Mouse (Mus musculus): ENCODE data around the gene Defb48. TPM values are rescaled to one million over a fixed set of nuclear protein-coding genes. Genes with fewer than 3 reads are reported as not detected.

Defb48 gene
- not detected for total RNA-seq (2022)

- DNase-seq (ENCODE audit: low spot score in 2 of 2): no peak
Measured at GRCm38 (mm10) chr14:62984410-62984809, at the start of gene Defb48. Defb48 (minus strand) TSS chr14:62984510.

- no peak for DNase-seq (ENCODE audit: low spot score in 2 of 2)
Measured at GRCm38 (mm10) chr14:63020524-63021156, 36.3 kb upstream of the Defb48 start.

GRCm38 (mm10) chr14:63014667-63015066 is 30.4 kb upstream of the Defb48 start:
- DNase-seq (ENCODE audit: low spot score in 2 of 2): no peak

DNA sequence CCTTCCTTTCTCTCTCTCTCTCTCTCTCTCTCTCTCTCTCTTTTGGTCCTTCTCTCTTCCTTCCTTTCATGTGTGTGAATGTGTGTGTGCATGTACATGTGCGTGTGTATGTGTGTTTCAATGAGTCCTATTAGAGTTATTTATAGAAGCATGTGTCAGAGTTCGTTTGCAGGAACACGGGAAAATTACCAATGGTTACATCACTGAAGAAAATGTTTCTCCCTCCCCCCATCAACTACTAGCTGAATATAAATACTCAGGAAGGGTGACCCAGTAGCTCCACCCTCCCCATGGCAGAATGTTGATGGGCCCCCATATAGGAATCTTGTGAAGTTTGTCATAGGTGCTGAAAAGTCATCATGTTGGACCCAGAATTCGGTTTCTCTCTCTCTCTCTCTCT is 28.8 kb upstream of the Defb48 start:
- DNase-seq (ENCODE audit: low spot score in 2 of 2): no peak

GRCm38 (mm10) chr14:63011471-63011870 is 27.2 kb upstream of the Defb48 start, which contains the start of gene Defb43:
Defb43 (plus strand) TSS chr14:63011771.
- no peak for DNase-seq (ENCODE audit: low spot score in 2 of 2)

GRCm38 (mm10) chr14:63002588-63002987 is 18.3 kb upstream of the Defb48 start:
- DNase-seq (ENCODE audit: low spot score in 2 of 2): no peak

- no peak for DNase-seq (ENCODE audit: low spot score in 2 of 2)
Measured at GRCm38 (mm10) chr14:62998977-62999376, 14.7 kb upstream of the Defb48 start.

DNA sequence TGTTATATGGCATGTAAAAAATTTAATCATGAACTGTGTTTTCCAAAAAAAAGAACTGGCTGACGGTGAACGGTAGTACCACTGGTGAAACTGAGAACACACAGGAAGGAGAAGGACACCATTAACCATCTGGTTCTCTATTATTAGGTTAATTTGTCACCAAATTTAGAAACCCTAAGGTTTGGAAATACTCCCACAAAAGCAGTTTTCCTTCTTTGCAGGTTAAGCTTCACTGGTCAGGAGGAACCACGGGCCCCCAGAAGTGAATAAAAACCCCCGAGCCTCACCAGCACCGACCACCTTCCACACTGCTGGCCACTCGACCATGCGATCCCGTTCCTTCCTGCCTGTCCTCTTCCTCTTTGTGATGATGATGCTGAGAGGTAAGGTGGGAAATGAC is 13.5 kb upstream of the Defb48 start, which contains the start of gene Defb47:
Gene Defb47, plus strand, starts transcription at position 301 of the 400 bp plus-strand sequence.
- no peak for DNase-seq (ENCODE audit: low spot score in 2 of 2)

DNA sequence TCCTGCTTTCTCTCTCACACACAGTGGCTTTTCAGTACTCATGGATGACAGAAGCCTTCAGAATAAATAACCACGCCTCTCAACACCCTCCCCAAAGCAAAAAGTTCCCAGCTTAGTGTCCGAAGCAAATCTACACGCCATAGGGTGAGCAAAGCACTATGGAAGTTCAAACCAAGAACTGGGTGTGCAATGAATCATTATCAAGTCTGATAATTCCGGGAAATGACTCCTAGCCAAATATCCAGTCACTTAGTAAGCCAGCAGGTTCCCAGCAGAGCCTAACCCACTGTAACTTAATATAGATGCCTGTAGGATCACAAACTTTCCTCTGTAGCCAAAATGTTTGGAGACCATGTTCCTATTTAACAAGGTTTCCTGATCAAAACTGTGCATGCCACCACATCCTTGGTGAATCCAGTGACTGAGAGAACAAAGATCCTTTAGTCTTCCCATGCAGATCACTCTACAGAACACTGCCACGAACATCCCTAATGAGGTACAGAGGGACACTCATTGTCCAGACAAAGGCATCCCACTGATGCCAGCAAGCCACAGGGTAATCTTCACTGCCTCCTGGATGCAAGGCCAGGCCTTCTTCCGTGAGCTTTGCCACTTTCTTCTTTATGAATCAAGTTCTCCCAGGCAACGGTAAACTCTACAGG is 7.7 kb upstream of the Defb48 start:
- DNase-seq (ENCODE audit: low spot score in 2 of 2): no peak

- no peak for DNase-seq (ENCODE audit: low spot score in 2 of 2)
Measured at GRCm38 (mm10) chr14:62991271-62991670, 7.0 kb upstream of the Defb48 start.

DNA sequence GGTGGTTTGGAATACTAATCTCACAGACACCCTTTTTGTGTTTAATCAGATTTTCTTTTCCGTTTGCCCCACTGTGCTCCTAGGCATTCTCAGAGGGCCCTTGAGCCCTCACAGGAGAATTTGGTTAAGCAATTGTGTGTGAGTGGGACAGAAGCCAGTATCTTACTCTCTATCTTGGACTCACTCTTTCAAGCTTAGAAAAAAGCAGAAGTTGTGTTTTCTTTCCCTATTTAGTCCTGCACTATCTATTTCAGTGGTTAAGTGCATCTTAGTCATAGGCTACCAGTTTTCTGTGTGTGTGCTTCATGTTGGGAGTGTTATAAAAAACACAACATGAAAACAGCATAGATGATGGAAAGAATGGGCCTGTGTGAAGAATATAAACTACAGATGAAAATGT is 4.5 kb downstream of the Defb48 start:
- DNase-seq (ENCODE audit: low spot score in 2 of 2): no peak

DNA sequence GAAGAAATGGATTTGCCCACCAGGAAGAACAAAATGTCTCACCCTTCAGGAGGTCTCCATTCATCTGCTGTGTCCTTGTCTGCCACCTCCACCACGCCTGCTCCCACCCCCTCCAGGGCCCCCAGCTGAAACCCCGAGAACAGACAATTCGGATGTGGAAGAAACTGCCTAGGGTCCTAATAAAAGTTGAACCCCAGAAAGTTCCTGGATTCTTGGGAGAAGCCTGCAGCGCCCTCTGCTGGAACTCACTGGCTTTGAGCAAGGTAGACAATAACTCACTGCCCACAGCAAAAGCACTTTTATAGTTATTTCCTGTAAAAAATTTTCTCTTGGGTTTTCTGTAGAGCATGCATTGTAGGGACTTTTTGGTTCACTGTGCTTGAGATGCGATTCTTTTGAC is 9.3 kb downstream of the Defb48 start:
- peak; percentile 36 to 37 for DNase-seq (ENCODE audit: low spot score in 2 of 2)

DNA sequence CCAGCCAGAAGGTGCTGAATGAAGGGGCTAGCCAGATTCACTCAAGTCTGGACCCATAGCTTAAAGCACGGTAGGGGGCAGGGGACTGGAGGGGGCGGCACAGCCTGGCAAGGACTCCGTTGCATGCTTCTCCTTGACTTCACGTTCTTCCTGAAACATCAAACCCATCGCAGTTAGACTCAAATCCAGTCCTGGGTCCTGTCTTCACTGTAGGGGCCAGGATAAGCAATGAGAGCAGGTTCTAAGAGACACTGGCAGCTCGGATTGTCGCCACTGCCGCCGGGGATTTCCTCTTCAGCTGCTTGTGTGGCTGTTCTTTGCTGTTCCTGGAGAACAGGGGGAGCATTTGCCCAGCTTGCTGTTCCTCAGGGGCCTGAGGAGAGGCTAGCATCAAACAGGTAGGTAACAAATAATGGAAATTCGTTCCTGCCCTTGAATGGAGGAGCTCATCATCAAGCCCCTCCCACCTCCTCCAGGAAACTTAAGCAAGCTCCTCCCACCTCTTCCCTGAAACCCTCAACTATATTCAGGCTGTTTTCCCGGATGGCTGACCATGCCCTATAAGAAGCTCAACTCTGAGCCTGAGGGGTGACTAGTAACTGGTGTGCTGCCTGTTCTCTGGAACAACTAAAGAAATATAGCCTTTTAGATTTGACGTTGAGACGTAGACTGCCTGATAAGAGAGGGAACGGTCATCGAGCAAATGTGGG is 18.3 kb downstream of the Defb48 start:
- no peak for DNase-seq (ENCODE audit: low spot score in 2 of 2)

- no peak for DNase-seq (ENCODE audit: low spot score in 2 of 2)
Measured at GRCm38 (mm10) chr14:62965342-62965741, 19.0 kb downstream of the Defb48 start.

DNA sequence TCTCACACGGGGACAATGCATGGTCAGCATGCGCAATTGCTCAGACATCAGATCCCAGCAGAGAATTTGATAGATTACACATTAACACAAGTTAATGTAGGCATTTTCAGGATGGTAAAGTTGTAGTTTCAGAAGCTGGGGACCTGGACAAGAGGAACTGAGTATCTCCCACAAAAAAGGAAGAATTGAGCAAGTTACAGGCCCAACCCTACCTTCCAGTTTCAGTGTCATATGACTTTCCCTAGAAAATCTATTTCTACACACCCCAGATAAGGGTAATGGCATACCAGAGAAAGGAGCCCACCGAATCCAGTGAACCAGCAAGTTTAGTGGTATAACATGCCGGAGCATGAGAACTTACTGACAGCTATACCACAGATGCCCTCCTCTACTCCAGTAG is 20.7 kb downstream of the Defb48 start:
- no peak for DNase-seq (ENCODE audit: low spot score in 2 of 2)

DNA sequence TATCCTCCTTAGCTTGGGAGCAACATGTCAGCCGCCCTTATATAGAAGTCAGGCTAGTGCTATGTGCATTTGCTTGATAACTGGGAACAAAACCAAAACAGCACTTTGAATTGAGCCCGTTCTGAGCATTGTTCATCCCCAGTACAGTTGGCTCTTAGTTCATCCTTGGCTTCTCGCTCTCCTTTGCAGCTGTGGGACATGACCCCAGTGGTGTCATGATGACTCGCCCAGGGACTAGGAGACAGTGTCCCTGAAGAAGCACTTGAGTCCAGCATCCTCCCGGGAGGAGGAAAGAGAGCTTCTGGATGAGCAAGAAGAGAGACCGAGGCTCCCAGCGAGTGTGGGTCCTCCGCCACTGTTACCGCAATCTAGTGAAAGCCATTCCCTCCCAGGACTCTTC is 28.2 kb downstream of the Defb48 start:
- no peak for DNase-seq (ENCODE audit: low spot score in 2 of 2)

DNA sequence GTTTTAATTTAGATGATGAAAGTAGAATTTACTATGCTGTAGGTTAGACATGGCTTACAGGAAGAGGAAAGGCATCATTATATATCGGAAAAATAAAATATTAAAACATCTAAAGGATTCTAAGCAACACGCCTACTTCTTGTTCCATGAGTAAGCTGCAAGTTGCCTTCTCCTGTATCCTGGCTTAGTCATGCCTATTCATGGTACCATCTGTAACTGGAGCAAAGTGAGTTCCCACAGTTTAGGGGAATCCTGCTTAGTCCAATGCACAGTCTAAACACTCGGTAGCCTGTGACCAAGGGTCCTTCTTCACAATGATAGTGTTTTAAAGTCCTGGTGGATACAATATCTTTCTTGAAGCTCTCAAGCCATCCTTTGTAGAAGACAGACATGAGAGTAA is 37.5 kb downstream of the Defb48 start:
- no peak for DNase-seq (ENCODE audit: low spot score in 2 of 2)

DNA sequence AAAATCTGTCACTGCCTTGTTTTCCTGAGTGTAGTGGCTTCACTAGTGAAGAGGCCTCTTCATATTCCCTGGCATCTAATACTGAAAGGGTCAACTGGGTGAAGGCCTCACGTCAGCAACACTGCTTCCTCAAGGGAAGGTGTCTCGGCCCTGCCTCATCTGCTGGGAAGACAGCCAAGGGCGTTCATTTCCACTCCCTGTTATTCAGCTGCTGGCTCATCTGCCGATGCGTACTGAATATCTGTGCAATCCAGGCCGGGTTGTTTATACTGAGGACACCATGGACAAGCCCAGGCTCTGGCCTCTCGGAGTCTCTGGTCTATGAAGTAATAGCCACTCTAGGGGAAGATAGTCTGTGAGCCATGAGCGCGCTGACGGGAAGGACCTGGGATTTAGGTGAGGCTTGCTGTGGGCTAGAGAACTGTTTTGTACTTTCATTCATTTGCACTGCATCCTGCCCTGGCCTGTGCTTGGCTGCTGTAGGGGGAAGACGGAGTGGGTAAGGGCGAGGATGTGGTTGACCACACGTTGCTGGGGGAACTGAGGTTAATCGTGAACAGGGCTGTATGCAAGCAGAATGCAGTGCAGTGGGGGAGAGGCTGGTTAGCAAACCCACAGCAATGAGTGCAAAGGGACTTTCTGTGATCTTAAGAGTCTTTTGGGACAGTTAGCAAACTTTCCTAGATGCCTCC is 43.8 kb downstream of the Defb48 start:
- DNase-seq (ENCODE audit: low spot score in 2 of 2): peak; percentile 72 to 84

DNA sequence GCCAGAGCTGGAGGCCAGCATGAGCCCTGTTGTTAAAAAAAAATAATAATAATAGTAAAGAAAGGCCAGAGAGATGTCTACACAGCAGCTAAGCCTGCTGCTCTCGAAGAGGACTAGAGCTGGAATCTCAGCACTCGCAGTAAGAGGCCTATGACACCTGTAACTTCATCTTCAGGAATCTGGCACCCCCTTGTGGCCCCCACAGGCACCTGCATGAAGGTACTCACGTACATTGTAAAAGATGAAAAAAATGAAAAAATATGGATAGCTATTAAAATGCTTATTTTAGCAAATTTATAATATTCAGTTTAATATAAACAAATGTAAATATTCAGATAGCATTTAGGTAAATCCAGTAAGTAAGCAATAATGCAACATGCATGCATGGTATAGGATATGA is 44.9 kb downstream of the Defb48 start:
- DNase-seq (ENCODE audit: low spot score in 2 of 2): no peak

GRCm38 (mm10) chr14:62937675-62938074 is 46.6 kb downstream of the Defb48 start:
- no peak for DNase-seq (ENCODE audit: low spot score in 2 of 2)

GRCm38 (mm10) chr14:62936631-62937380 is 47.5 kb downstream of the Defb48 start:
- no peak for DNase-seq (ENCODE audit: low spot score in 2 of 2)

All from gastrocnemius, adult 8-10 months (tissue).